Mouse (Mus musculus) MEL (cell line): Measurements from ENCODE around the gene St6gal1. TPM values are rescaled to one million over a fixed set of nuclear protein-coding genes. Genes with fewer than 3 reads are reported as not detected.

Experiments used
- DNase-seq: peaks from one replicate; pipeline ENCODE4 v3.0.0; 2011; ENCODE audit warnings: low read depth, low spot score
- H3K27ac ChIP-seq: 2 replicates; pipeline ENCODE4 v1.5.1; 2012; ENCODE audit warnings: low read depth, mild to moderate bottlenecking, control low read depth, low read length, moderate library complexity; ENCODE audit not compliant: control insufficient read depth
- H3K27me3 ChIP-seq, 2 experiments: fragments of 150-350 bp in 1 of 2; sonication (generic) in 1 of 2; 2 replicates each; pipeline ENCODE4 v1.6.1; 2012; ENCODE audit warnings: low read length in 2 of 2, mild to moderate bottlenecking in 2 of 2, improper control_type of control experiment in 1 of 2, moderate library complexity in 1 of 2; ENCODE audit not compliant: insufficient read depth in 2 of 2, control insufficient read depth in 1 of 2
- H3K36me3 ChIP-seq, 2 experiments: 2 replicates each; pipeline ENCODE4 v1.6.1; 2012 to 2014; ENCODE audit warnings: low read length in 2 of 2, improper control_type of control experiment in 1 of 2, inconsistent platforms in 1 of 2, mild to moderate bottlenecking in 1 of 2; ENCODE audit not compliant: insufficient read depth in 2 of 2, control insufficient read depth in 1 of 2
- H3K4me1 ChIP-seq, 2 experiments: fragments of 150-350 bp in 1 of 2; sonication (generic) in 1 of 2; 2 replicates each; pipeline ENCODE4 v1.6.1; 2012; ENCODE audit warnings: low read length in 2 of 2, improper control_type of control experiment in 1 of 2, mild to moderate bottlenecking in 1 of 2; ENCODE audit not compliant: insufficient read depth in 2 of 2, control insufficient read depth in 1 of 2
- H3K4me3 ChIP-seq, 2 experiments: fragments of 150-350 bp in 1 of 2; sonication (generic) in 1 of 2; 2 replicates each; pipeline ENCODE4 v1.5.1; 2012; ENCODE audit warnings: low read depth in 2 of 2, low read length in 2 of 2, mild to moderate bottlenecking in 2 of 2, moderate library complexity in 2 of 2, control low read depth in 1 of 2, improper control_type of control experiment in 1 of 2; ENCODE audit not compliant: control insufficient read depth in 1 of 2, insufficient read depth in 1 of 2
- H3K79me2 ChIP-seq: 2 replicates; pipeline ENCODE4 v1.6.1; 2012; ENCODE audit warnings: mild to moderate bottlenecking, low read length, moderate library complexity; ENCODE audit not compliant: control insufficient read depth, poor library complexity, insufficient read depth
- H3K9ac ChIP-seq: 2 replicates; pipeline ENCODE4 v1.6.1; 2012; ENCODE audit warnings: low read depth, mild to moderate bottlenecking, control low read depth, low read length, moderate library complexity; ENCODE audit not compliant: control insufficient read depth, poor library complexity, severe bottlenecking
- H3K9me3 ChIP-seq: fragments of 150-350 bp; sonication (generic); replicated peaks from 2 replicates; pipeline ENCODE4 v1.6.1; 2012; ENCODE audit warnings: mild to moderate bottlenecking, low read length, improper control_type of control experiment, moderate library complexity; ENCODE audit not compliant: insufficient read depth
- CHD1 ChIP-seq: IDR thresholded peaks from 2 replicates; pipeline ENCODE4 v1.6.1; 2012; ENCODE audit warnings: low read depth, mild to moderate bottlenecking, inconsistent platforms, low read length, improper control_type of control experiment
- CHD2 ChIP-seq: IDR thresholded peaks from 2 replicates; pipeline ENCODE4 v1.6.1; 2011; ENCODE audit warnings: low read length, improper control_type of control experiment
- CTCF ChIP-seq, 3 experiments: IDR thresholded peaks in 2 of 3; conservative IDR thresholded peaks in 1 of 3; 2 replicates each; pipeline ENCODE4 v1.5.1; 2011 to 2012; ENCODE audit warnings: low read length in 3 of 3, low read depth in 2 of 3, mild to moderate bottlenecking in 2 of 3, improper control_type of control experiment in 1 of 3, inconsistent platforms in 1 of 3, mixed read lengths in 1 of 3, moderate library complexity in 1 of 3; ENCODE audit not compliant: control insufficient read depth in 1 of 3, insufficient read depth in 1 of 3, poor library complexity in 1 of 3, severe bottlenecking in 1 of 3
- EP300 ChIP-seq, 2 experiments: IDR thresholded peaks; 2 replicates each; pipeline ENCODE4 v1.6.1; 2011; ENCODE audit warnings: improper control_type of control experiment in 2 of 2, low read length in 2 of 2, low read depth in 1 of 2, mild to moderate bottlenecking in 1 of 2
- GABPA ChIP-seq: IDR thresholded peaks from 2 replicates; pipeline ENCODE4 v1.6.1; 2012; ENCODE audit warnings: low read depth, mild to moderate bottlenecking, inconsistent platforms, low read length, improper control_type of control experiment, moderate library complexity
- GATA1 ChIP-seq: IDR thresholded peaks from 2 replicates; pipeline ENCODE4 v1.6.1; 2011; ENCODE audit warnings: low read depth, low read length, improper control_type of control experiment
- HCFC1 ChIP-seq: IDR thresholded peaks from 2 replicates; pipeline ENCODE4 v1.6.1; 2012; ENCODE audit warnings: low read depth, mild to moderate bottlenecking, inconsistent platforms, low read length, improper control_type of control experiment, moderate library complexity
- KAT2A ChIP-seq: conservative IDR thresholded peaks from 2 replicates; pipeline ENCODE4 v1.6.1; 2012; ENCODE audit warnings: low read depth, low read length, improper control_type of control experiment, inconsistent platforms
- MAX ChIP-seq: IDR thresholded peaks from 2 replicates; pipeline ENCODE4 v1.6.1; 2011; ENCODE audit warnings: low read length, improper control_type of control experiment
- MEF2A ChIP-seq: IDR thresholded peaks from 2 replicates; pipeline ENCODE4 v1.6.1; 2014; ENCODE audit warnings: low read depth, mild to moderate bottlenecking, inconsistent platforms, low read length, improper control_type of control experiment; ENCODE audit not compliant: poor library complexity, insufficient replicate concordance, severe bottlenecking; ENCODE audit errors: extremely low read depth
- MYC ChIP-seq: IDR thresholded peaks from 2 replicates; pipeline ENCODE4 v1.6.1; 2011; ENCODE audit warnings: low read depth, mild to moderate bottlenecking, low read length, improper control_type of control experiment, moderate library complexity
- NELFE ChIP-seq: IDR thresholded peaks from 2 replicates; pipeline ENCODE4 v1.6.1; 2011; ENCODE audit warnings: low read depth, low read length, improper control_type of control experiment
- POLR2AphosphoS5 ChIP-seq: IDR thresholded peaks from 2 replicates; pipeline ENCODE4 v1.6.1; 2012; ENCODE audit warnings: low read depth, borderline replicate concordance, mild to moderate bottlenecking, inconsistent platforms, low read length, moderate library complexity, mixed read lengths
- RAD21 ChIP-seq: IDR thresholded peaks from 2 replicates; pipeline ENCODE4 v1.6.1; 2011; ENCODE audit warnings: mild to moderate bottlenecking, low read depth, low read length, improper control_type of control experiment
- RCOR1 ChIP-seq: IDR thresholded peaks from 2 replicates; pipeline ENCODE4 v1.6.1; 2012; ENCODE audit warnings: low read depth, mild to moderate bottlenecking, inconsistent platforms, low read length, improper control_type of control experiment
- SIN3A ChIP-seq: IDR thresholded peaks from 2 replicates; pipeline ENCODE4 v1.6.1; 2012; ENCODE audit warnings: low read length, improper control_type of control experiment, inconsistent platforms
- SMC3 ChIP-seq: IDR thresholded peaks from 2 replicates; pipeline ENCODE4 v1.6.1; 2011; ENCODE audit warnings: low read depth, low read length, improper control_type of control experiment
- TAL1 ChIP-seq: IDR thresholded peaks from 2 replicates; pipeline ENCODE4 v1.6.1; 2012; ENCODE audit warnings: mild to moderate bottlenecking, inconsistent platforms, low read length, moderate library complexity, mixed read lengths
- USF1 ChIP-seq: IDR thresholded peaks from 2 replicates; pipeline ENCODE4 v1.6.1; 2014; ENCODE audit warnings: low read depth, mild to moderate bottlenecking, inconsistent platforms, low read length, improper control_type of control experiment, moderate library complexity
- USF2 ChIP-seq, 2 experiments: IDR thresholded peaks; 2 replicates each; pipeline ENCODE4 v1.6.1; 2011 to 2012; ENCODE audit warnings: improper control_type of control experiment in 2 of 2, low read length in 2 of 2, borderline replicate concordance in 1 of 2, inconsistent platforms in 1 of 2, low read depth in 1 of 2, mild to moderate bottlenecking in 1 of 2; ENCODE audit not compliant: insufficient read depth in 1 of 2
- ZC3H11A ChIP-seq: IDR thresholded peaks from 2 replicates; pipeline ENCODE4 v1.6.1; 2012; ENCODE audit warnings: low read depth, mild to moderate bottlenecking, inconsistent platforms, low read length, improper control_type of control experiment
- ZMIZ1 ChIP-seq: IDR thresholded peaks from 2 replicates; pipeline ENCODE4 v1.6.1; 2012; ENCODE audit warnings: low read depth, mild to moderate bottlenecking, inconsistent platforms, low read length, improper control_type of control experiment, moderate library complexity
- polyA plus RNA-seq, 2 experiments: library from polyadenylated mRNA; stranded (reverse) in 1 of 2; unstranded in 1 of 2; fragments of >175 nt in 1 of 2; fragments of >200 nt in 1 of 2; gene quantifications; 2 replicates each; pipeline versions ENCODE4 v1.2.1 to v1.2.4; 2012; ENCODE audit warnings: low replicate concordance in 2 of 2, low read depth in 1 of 2; ENCODE audit not compliant: insufficient read length in 2 of 2, insufficient read depth in 1 of 2, missing spikeins in 1 of 2
- total RNA-seq: library from RNA; depleted of rRNA; stranded (reverse); fragments of 300-350 nt; gene quantifications from 2 replicates; pipeline ENCODE4 v1.2.3, GENCODE M21; 2012

The St6gal1 gene
- total and polyA plus RNA-seq, 3 experiments, result not detected

DNA sequence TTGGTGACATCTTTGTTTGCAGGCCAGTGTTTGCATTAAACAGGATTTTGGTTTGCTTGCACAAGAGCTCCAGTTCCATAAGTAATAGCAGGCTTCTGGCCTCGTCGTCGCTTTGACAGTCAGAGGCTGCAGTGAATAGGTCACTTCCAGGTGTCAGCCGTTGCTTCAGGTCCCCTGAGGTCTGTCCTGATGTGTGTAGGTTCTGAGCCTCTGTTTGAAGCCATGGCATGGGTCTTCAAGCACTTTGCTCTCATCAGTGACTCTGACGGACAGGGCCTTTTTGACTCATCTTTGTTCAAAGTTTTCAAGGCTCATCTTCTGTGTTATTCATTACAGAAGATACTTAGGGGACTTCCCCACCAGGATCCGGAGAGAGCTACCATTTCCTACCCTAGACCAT, 49.5 kb downstream of the St6gal1 start:
- H3K79me2 ChIP-seq, result no peaks in the 10 kb centered on the region
- no peaks in the 10 kb centered on the region for H3K36me3 ChIP-seq
- TF ChIP-seq CTCF (IDR thresholded peaks at IDR 0.05 in 2 of 3, conservative IDR thresholded peaks at IDR 0.05 in 1 of 3; ENCODE audit: control insufficient read depth in 1 of 3, insufficient read depth in 1 of 3, low read depth in 2 of 3, low read length in 3 of 3, poor library complexity in 1 of 3, severe bottlenecking in 1 of 3) (no peak), CHD1 (no peak), MAX (no peak), SMC3 (no peak), GABPA (no peak), USF1 (no peak), KAT2A (no peak), USF2 (IDR thresholded peaks at IDR 0.05; ENCODE audit: borderline replicate concordance in 1 of 2, insufficient read depth in 1 of 2, low read depth in 1 of 2, low read length in 2 of 2) (no peak), ZMIZ1 (no peak), EP300 (IDR thresholded peaks at IDR 0.05; ENCODE audit: low read depth in 1 of 2, low read length in 2 of 2) (no peak), ZC3H11A (no peak), RAD21 (no peak), POLR2AphosphoS5 (no peak), TAL1 (no peak)
- TF ChIP-seq, all 39 proteins: peak for 0
- no peaks in the 10 kb centered on the region for H3K27me3 ChIP-seq
- H3K4me3 ChIP-seq, result no peak overlapping the region
- no peak overlapping the region for H3K9ac ChIP-seq
- H3K4me1 ChIP-seq, result no peaks in the 10 kb centered on the region
- no peak for DNase-seq
- H3K9me3 ChIP-seq, result no peaks in the 10 kb centered on the region
- no peak overlapping the region for H3K27ac ChIP-seq

DNA sequence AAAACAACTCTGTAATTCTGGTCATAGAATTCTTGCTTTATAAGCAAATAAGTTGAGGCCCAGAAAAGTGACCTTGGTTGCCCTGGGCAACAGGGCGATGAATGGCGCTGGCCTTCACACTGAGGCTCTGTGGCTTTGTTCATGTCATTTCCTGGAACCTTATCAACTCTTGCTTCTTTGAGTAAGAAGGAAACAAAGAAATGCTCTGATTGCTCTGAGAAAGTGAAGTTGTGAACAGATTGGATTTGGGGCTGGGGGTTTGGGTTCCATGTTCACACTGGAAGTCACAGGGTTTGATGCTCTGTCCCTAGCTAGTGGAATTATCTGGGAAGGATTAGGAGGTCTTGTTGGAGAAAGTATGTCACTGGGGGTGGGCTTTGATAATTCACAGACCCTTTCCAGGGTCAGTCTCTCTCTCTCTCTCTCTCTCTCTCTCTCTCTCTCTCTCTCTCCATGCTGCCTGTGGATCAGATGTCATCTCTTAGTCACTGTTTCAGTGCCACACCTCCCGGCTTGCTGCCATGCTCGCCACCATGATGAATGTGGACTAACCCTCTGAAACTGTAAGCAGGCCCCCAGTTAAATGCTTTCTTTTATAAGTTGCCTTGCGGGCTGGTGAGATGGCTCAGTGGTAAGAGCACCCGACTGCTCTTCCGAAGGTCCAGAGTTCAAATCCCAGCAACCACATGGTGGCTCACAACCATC, 50.2 kb downstream of the St6gal1 start:
- no peak overlapping the region for H3K9ac ChIP-seq
- no peak overlapping the region for H3K27ac ChIP-seq
- no peak for DNase-seq
- no peak overlapping the region for H3K4me3 ChIP-seq
- TF ChIP-seq ZMIZ1 (no peak), ZC3H11A (no peak), TAL1 (no peak), CHD2 (no peak), SIN3A (no peak), GABPA (no peak), HCFC1 (no peak), MEF2A (no peak), NELFE (no peak), MYC (no peak), RCOR1 (no peak), GATA1 (no peak)
- peaks cover 0 to 2% of the 10 kb centered on the region in 2 experiments; a peak in 1 of 4 replicates for H3K4me1 ChIP-seq
- no peaks in the 10 kb centered on the region for H3K27me3 ChIP-seq
- no peaks in the 10 kb centered on the region for H3K9me3 ChIP-seq
- H3K79me2 ChIP-seq, result no peaks in the 10 kb centered on the region
- peaks cover 0 to 2% of the 10 kb centered on the region in 2 experiments; a peak in 1 of 4 replicates for H3K36me3 ChIP-seq
